17 mouse cellular contexts compared by ENCODE assay signal in genomic region chr12:56440068-56440847, GRCm38 (mm10).
DNase-seq lines count a peak whose midpoint lies in the region; ATAC-seq lines count a peak whose summit lies in the region.
"Had no signal": no experiment of that assay in that cellular context is flagged by ENCODE, and none has a peak within 500 bp of the region (broad histone marks: within the 10 kb centered on the region; RNA-seq: fewer than 3 reads in every experiment).

No protein-coding gene starts in this region.

- H3K27ac ChIP-seq in forebrain, embryonic 12.5 days: no peak overlapping the region
- no peak overlapping the region for H3K27ac ChIP-seq in forebrain, embryonic 11.5 days (ENCODE audit: low read depth, low read length)
- no peak overlapping the region for H3K27ac ChIP-seq in midbrain, embryonic 12.5 days (replicated peaks)
- no peak overlapping the region for H3K27ac ChIP-seq in midbrain, embryonic 16.5 days (ENCODE audit: low read length)
- H3K27ac ChIP-seq in neural tube, embryonic 14.5 days (ENCODE audit: low read depth, low read length): no peak overlapping the region
- H3K27ac ChIP-seq: embryonic facial prominence, embryonic 15.5 days; forebrain, embryonic 15.5 days; liver, embryonic 15.5 days; macrophage had no signal

- H3K27me3 ChIP-seq in forebrain, embryonic 12.5 days: peaks cover 67% of the 10 kb centered on the region
- H3K27me3 ChIP-seq in forebrain, embryonic 11.5 days (ENCODE audit: control insufficient read depth, insufficient read depth, low read length): peaks cover 29% of the 10 kb centered on the region; the same call in 1 of the 2 replicates
- H3K27me3 ChIP-seq in midbrain, embryonic 12.5 days: peaks cover 19% of the 10 kb centered on the region; the same call in 1 of the 2 replicates
- H3K27me3 ChIP-seq in midbrain, embryonic 16.5 days (ENCODE audit: control insufficient read depth, insufficient read depth, low read depth, low read length): peaks cover 4% of the 10 kb centered on the region; the same call in 1 of the 2 replicates
- H3K27me3 ChIP-seq in neural tube, embryonic 14.5 days (ENCODE audit: control insufficient read depth, insufficient read depth, low read length): peaks cover 20% of the 10 kb centered on the region
- H3K27me3 ChIP-seq: embryonic facial prominence, embryonic 15.5 days; liver, embryonic 15.5 days had no signal

- H3K9ac ChIP-seq in forebrain, embryonic 12.5 days: no peak overlapping the region
- H3K9ac ChIP-seq in forebrain, embryonic 11.5 days (ENCODE audit: low read length): no peak overlapping the region
- H3K9ac ChIP-seq in midbrain, embryonic 12.5 days (replicated peaks): no peak overlapping the region
- no peak overlapping the region for H3K9ac ChIP-seq in midbrain, embryonic 16.5 days (ENCODE audit: low read depth, low read length)
- H3K9ac ChIP-seq in neural tube, embryonic 14.5 days (replicated peaks; ENCODE audit: low read depth, low read length): no peak overlapping the region
- H3K9ac ChIP-seq: embryonic facial prominence, embryonic 15.5 days; forebrain, embryonic 15.5 days; liver, embryonic 15.5 days had no signal

- H3K4me3 ChIP-seq in forebrain, embryonic 12.5 days (replicated peaks): no peak overlapping the region
- H3K4me3 ChIP-seq in forebrain, embryonic 11.5 days (ENCODE audit: low read depth, low read length): no peak overlapping the region
- no peak overlapping the region for H3K4me3 ChIP-seq in midbrain, embryonic 12.5 days
- H3K4me3 ChIP-seq in midbrain, embryonic 16.5 days (ENCODE audit: low read depth, low read length): no peak overlapping the region
- no peak overlapping the region for H3K4me3 ChIP-seq in neural tube, embryonic 14.5 days (ENCODE audit: low read depth, low read length)
- H3K4me3 ChIP-seq: embryonic facial prominence, embryonic 15.5 days; forebrain, embryonic 15.5 days; liver, embryonic 15.5 days had no signal

- peaks cover 6% of the 10 kb centered on the region for H3K4me1 ChIP-seq in forebrain, embryonic 12.5 days
- no peaks in the 10 kb centered on the region for H3K4me1 ChIP-seq in forebrain, embryonic 11.5 days (replicated peaks; ENCODE audit: control insufficient read depth, insufficient read depth, low read length)
- peaks cover 7% of the 10 kb centered on the region; the same call in 1 of the 2 replicates for H3K4me1 ChIP-seq in midbrain, embryonic 12.5 days
- H3K4me1 ChIP-seq in midbrain, embryonic 16.5 days (ENCODE audit: control insufficient read depth, insufficient read depth, low read length): no peaks in the 10 kb centered on the region
- 0 out of 2 replicates have a peak, but pooled peaks cover 11% of the 10 kb centered on the region for H3K4me1 ChIP-seq in neural tube, embryonic 14.5 days (ENCODE audit: control insufficient read depth, insufficient read depth, low read length)
- H3K4me1 ChIP-seq: embryonic facial prominence, embryonic 15.5 days; liver, embryonic 15.5 days had no signal

- H3K9me3 ChIP-seq in forebrain, embryonic 12.5 days: no peaks in the 10 kb centered on the region
- no peaks in the 10 kb centered on the region for H3K9me3 ChIP-seq in forebrain, embryonic 11.5 days (ENCODE audit: control insufficient read depth, low read length)
- H3K9me3 ChIP-seq in midbrain, embryonic 12.5 days: no peaks in the 10 kb centered on the region
- no peaks in the 10 kb centered on the region for H3K9me3 ChIP-seq in midbrain, embryonic 16.5 days (replicated peaks; ENCODE audit: control insufficient read depth, low read length, poor library complexity, severe bottlenecking)
- H3K9me3 ChIP-seq in neural tube, embryonic 14.5 days (ENCODE audit: control insufficient read depth, low read length): no peaks in the 10 kb centered on the region
- H3K9me3 ChIP-seq: embryonic facial prominence, embryonic 15.5 days; forebrain, embryonic 15.5 days; liver, embryonic 15.5 days had no signal

- no peak for DNase-seq in forebrain, embryonic 11.5 days (ENCODE audit: low spot score)
- peak; percentile 69 for DNase-seq in hindlimb bud, embryonic 11.5 days (ENCODE audit: extremely low spot score, low read depth, low spot score)
- no peak for DNase-seq in left cerebral cortex, adult 9 months (ENCODE audit: low spot score in 2 of 2)
- DNase-seq in spleen, adult 12 weeks (ENCODE audit: low spot score): no peak
- DNase-seq: gastrocnemius, postnatal 14 days; heart, postnatal 4 days; kidney, adult 18-20 months; right cerebral cortex, postnatal 14 days had no signal

- H3K36me3 ChIP-seq in forebrain, embryonic 12.5 days (replicated peaks): no peaks in the 10 kb centered on the region
- H3K36me3 ChIP-seq in forebrain, embryonic 11.5 days (ENCODE audit: control insufficient read depth, insufficient read depth, low read length): no peaks in the 10 kb centered on the region
- no peaks in the 10 kb centered on the region for H3K36me3 ChIP-seq in midbrain, embryonic 12.5 days
- H3K36me3 ChIP-seq in midbrain, embryonic 16.5 days (ENCODE audit: control insufficient read depth, insufficient read depth, low read length): no peaks in the 10 kb centered on the region
- no peaks in the 10 kb centered on the region for H3K36me3 ChIP-seq in neural tube, embryonic 14.5 days (ENCODE audit: control insufficient read depth, insufficient read depth, low read length)
- H3K36me3 ChIP-seq: embryonic facial prominence, embryonic 15.5 days; forebrain, embryonic 15.5 days; liver, embryonic 15.5 days had no signal

- ATAC-seq in forebrain, embryonic 12.5 days (ENCODE audit: low FRiP score): peak; percentile 60; the same call in 1 of the 2 replicates
- no peak for ATAC-seq in forebrain, embryonic 11.5 days (replicated peaks; ENCODE audit: low FRiP score)
- ATAC-seq in midbrain, embryonic 12.5 days (ENCODE audit: low FRiP score, low read depth): peak; percentile 49; the same call in 1 of the 2 replicates
- ATAC-seq in midbrain, embryonic 16.5 days: no peak
- ATAC-seq in neural tube, embryonic 14.5 days (ENCODE audit: low read depth): peak; percentile 51

- WGBS in forebrain, embryonic 12.5 days: 26% methylated on average over 12 of the region's 12 CpGs
- 32% methylated on average over 12 of the region's 12 CpGs for WGBS in forebrain, embryonic 11.5 days
- 37% methylated on average over 12 of the region's 12 CpGs for WGBS in midbrain, embryonic 12.5 days
- WGBS in midbrain, embryonic 16.5 days: 34% methylated on average over 12 of the region's 12 CpGs
- 20% methylated on average over 12 of the region's 12 CpGs for WGBS in neural tube, embryonic 14.5 days

- no peak overlapping the region for H3K4me2 ChIP-seq in forebrain, embryonic 12.5 days
- no peak overlapping the region for H3K4me2 ChIP-seq in forebrain, embryonic 11.5 days (ENCODE audit: low read depth, low read length, severe bottlenecking)
- H3K4me2 ChIP-seq in midbrain, embryonic 12.5 days (replicated peaks): no peak overlapping the region
- no peak overlapping the region for H3K4me2 ChIP-seq in midbrain, embryonic 16.5 days (ENCODE audit: low read length)
- no peak overlapping the region for H3K4me2 ChIP-seq in neural tube, embryonic 14.5 days (ENCODE audit: low read depth, low read length)
- H3K4me2 ChIP-seq: embryonic facial prominence, embryonic 15.5 days; forebrain, embryonic 15.5 days; heart, embryonic 11.5 days; liver, embryonic 15.5 days had no signal

Comparison
In these comparisons a context has a peak if more than half of its experiments do, and no peak if none do; other contexts are left out.
1. ATAC-seq: peak in forebrain, embryonic 12.5 days (single experiment), midbrain, embryonic 12.5 days (single experiment) and neural tube, embryonic 14.5 days (single experiment); none in forebrain, embryonic 11.5 days (single experiment) and midbrain, embryonic 16.5 days (single experiment).